Mouse (Mus musculus): ENCODE results near the gene Mob3a. TPM values are rescaled to one million over a fixed set of nuclear protein-coding genes. Genes with fewer than 3 reads are reported as not detected.
A peak's percentile ranks its signal among the peaks of the same experiment; 100 is the strongest.

Gene Mob3a
- total and polyA plus RNA-seq, 2 experiments: 3.5 to 6.1 TPM

- Histone ChIP-seq H3K79me2 (ENCODE audit: control insufficient read depth, insufficient read depth, low read length) (peaks cover 3% of the 10 kb centered on the region; the same call in 1 of the 2 replicates), H3K27me3 (ENCODE audit: control insufficient read depth, insufficient read depth, low read length) (no peaks in the 10 kb centered on the region), H3K36me3 (ENCODE audit: control insufficient read depth, insufficient read depth, low read length) (no peaks in the 10 kb centered on the region), H3K4me3 (ENCODE audit: insufficient read depth, low read depth, low read length) (no peak overlapping the region), H3K9ac (ENCODE audit: low read depth, low read length) (no peak overlapping the region), H3K4me1 (ENCODE audit: control insufficient read depth, insufficient read depth, low read length) (peaks cover 8% of the 10 kb centered on the region), H3K27ac (replicated peaks; ENCODE audit: insufficient read depth, low read depth, low read length) (no peak overlapping the region)
- TF ChIP-seq POLR2A (IDR thresholded peaks at IDR 0.05; ENCODE audit: extremely low read depth, insufficient read depth, low read length) (no peak), CTCF (IDR thresholded peaks at IDR 0.05; ENCODE audit: low read depth, low read length) (no peak)
- DNase-seq (ENCODE audit: extremely low read depth, low read depth, low spot score): no peak
- WGBS: 87% methylated on average over 9 of the region's 9 CpGs
These were observed 3.2 kb downstream of the Mob3a start for GRCm38 (mm10) chr10:80698605-80699004.

- no peak overlapping the region for H3K9ac ChIP-seq (ENCODE audit: low read depth, low read length)
- no peaks in the 10 kb centered on the region for H3K4me1 ChIP-seq (ENCODE audit: control insufficient read depth, insufficient read depth, low read length)
These were observed 4.0 kb downstream of the Mob3a start for GRCm38 (mm10) chr10:80697812-80698211.

DNA sequence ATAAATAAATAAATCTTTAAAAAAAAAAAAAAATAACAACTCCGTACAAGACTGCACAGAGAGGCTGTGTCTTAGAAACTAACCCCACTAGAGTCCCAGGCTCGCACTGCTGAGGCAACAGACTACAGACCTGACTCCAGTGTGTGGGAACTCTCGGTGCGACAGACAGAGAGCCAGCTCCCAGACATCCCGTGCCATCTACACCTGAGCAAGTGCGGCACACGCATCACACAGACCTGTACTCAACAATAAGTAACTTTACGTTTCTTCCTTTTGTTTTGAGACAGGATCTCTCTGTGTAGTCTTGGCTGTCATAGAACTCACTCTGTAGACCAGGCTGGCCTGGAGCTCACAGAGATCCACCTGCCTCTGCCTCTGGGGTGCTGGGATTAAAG is 4.4 kb downstream of the Mob3a start:
- Histone ChIP-seq H3K4me3 (ENCODE audit: insufficient read depth, low read depth, low read length) (no peak overlapping the region), H3K27ac (replicated peaks; ENCODE audit: insufficient read depth, low read depth, low read length) (no peak overlapping the region), H3K9ac (ENCODE audit: low read depth, low read length) (no peak overlapping the region), H3K36me3 (ENCODE audit: control insufficient read depth, insufficient read depth, low read length) (no peaks in the 10 kb centered on the region), H3K27me3 (ENCODE audit: control insufficient read depth, insufficient read depth, low read length) (no peaks in the 10 kb centered on the region), H3K79me2 (ENCODE audit: control insufficient read depth, insufficient read depth, low read length) (peaks cover 3% of the 10 kb centered on the region; the same call in 1 of the 2 replicates), H3K4me1 (ENCODE audit: control insufficient read depth, insufficient read depth, low read length) (no peaks in the 10 kb centered on the region)
- no peak for DNase-seq (ENCODE audit: extremely low read depth, low read depth, low spot score)
- TF ChIP-seq POLR2A (IDR thresholded peaks at IDR 0.05; ENCODE audit: extremely low read depth, insufficient read depth, low read length) (no peak), CTCF (IDR thresholded peaks at IDR 0.05; ENCODE audit: low read depth, low read length) (no peak)
- WGBS: 96% methylated on average over 8 of the region's 8 CpGs

More at GRCm38 (mm10) chr10:80697812-80698211, 4.0 kb downstream of the Mob3a start:
- H3K27me3 ChIP-seq (ENCODE audit: control insufficient read depth, insufficient read depth, low read length): no peaks in the 10 kb centered on the region
- DNase-seq (ENCODE audit: extremely low read depth, low read depth, low spot score): no peak
- peaks cover 3% of the 10 kb centered on the region; the same call in 1 of the 2 replicates for H3K79me2 ChIP-seq (ENCODE audit: control insufficient read depth, insufficient read depth, low read length)
- H3K36me3 ChIP-seq (ENCODE audit: control insufficient read depth, insufficient read depth, low read length): no peaks in the 10 kb centered on the region
- 94% methylated on average over 9 of the region's 9 CpGs for WGBS
- no peak overlapping the region for H3K27ac ChIP-seq (replicated peaks; ENCODE audit: insufficient read depth, low read depth, low read length)
- no peak overlapping the region for H3K4me3 ChIP-seq (ENCODE audit: insufficient read depth, low read depth, low read length)
- no peak for TF ChIP-seq POLR2A (IDR thresholded peaks at IDR 0.05; ENCODE audit: extremely low read depth, insufficient read depth, low read length)
- no peak for TF ChIP-seq CTCF (IDR thresholded peaks at IDR 0.05; ENCODE audit: low read depth, low read length)

DNA sequence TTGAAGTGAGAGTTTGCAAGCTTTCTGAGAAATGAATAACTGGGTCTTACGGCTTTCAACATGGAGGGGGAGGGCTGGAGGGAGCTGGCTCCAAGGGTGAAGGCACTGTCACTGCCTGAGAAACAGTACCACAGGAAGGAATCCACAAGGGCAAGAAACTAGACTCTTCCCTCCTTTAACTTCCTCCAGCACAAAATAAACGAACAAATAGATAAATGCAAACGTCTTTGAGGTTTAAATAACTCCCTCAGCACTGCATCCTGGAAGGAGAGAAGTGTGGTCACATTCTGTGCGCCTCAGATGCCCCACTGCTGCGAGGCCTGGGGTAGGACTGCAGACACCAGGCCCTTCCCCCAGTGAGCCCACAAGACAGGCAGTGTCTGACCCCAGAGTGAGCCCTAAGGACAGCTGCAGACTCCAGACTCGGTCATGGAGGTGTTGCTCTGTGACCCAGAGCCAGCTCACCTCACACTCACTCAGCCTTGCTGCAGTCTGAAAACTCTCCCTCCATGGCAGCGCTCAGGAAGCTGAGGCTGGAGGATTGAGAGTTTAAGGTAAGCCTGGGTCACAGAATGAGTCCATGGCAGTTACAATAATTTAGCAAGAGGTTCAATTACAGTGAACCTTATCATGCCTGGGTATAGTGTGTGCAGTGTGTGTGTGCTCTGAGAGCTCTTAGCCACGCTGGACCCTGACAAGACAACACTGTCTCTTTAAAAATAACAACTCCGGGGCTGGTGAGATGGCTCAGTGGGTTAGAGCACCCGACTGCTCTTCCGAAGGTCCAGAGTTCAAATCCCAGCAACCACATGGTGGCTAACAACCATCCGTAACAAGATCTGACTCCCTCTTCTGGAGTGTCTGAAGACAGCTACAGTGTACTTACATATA is 5.0 kb downstream of the Mob3a start:
- H3K9ac ChIP-seq (ENCODE audit: low read depth, low read length): no peak overlapping the region
- no peak for TF ChIP-seq CTCF (IDR thresholded peaks at IDR 0.05; ENCODE audit: low read depth, low read length)
- no peak for TF ChIP-seq POLR2A (IDR thresholded peaks at IDR 0.05; ENCODE audit: extremely low read depth, insufficient read depth, low read length)
- no peak overlapping the region for H3K4me3 ChIP-seq (ENCODE audit: insufficient read depth, low read depth, low read length)
- H3K36me3 ChIP-seq (ENCODE audit: control insufficient read depth, insufficient read depth, low read length): no peaks in the 10 kb centered on the region
- no peaks in the 10 kb centered on the region for H3K4me1 ChIP-seq (ENCODE audit: control insufficient read depth, insufficient read depth, low read length)
- H3K79me2 ChIP-seq (ENCODE audit: control insufficient read depth, insufficient read depth, low read length): peaks cover 3% of the 10 kb centered on the region; the same call in 1 of the 2 replicates
- H3K27me3 ChIP-seq (ENCODE audit: control insufficient read depth, insufficient read depth, low read length): no peaks in the 10 kb centered on the region
- WGBS: 64% methylated on average over 12 of the region's 12 CpGs
- DNase-seq (ENCODE audit: extremely low read depth, low read depth, low spot score): no peak
- peak overlapping the region; percentile 17 for H3K27ac ChIP-seq (replicated peaks; ENCODE audit: insufficient read depth, low read depth, low read length)

- Histone ChIP-seq H3K4me1 (ENCODE audit: control insufficient read depth, insufficient read depth, low read length) (no peaks in the 10 kb centered on the region), H3K27ac (replicated peaks; ENCODE audit: insufficient read depth, low read depth, low read length) (peak overlapping the region; percentile 11), H3K79me2 (ENCODE audit: control insufficient read depth, insufficient read depth, low read length) (peaks cover 3% of the 10 kb centered on the region; the same call in 1 of the 2 replicates), H3K36me3 (ENCODE audit: control insufficient read depth, insufficient read depth, low read length) (no peaks in the 10 kb centered on the region), H3K9ac (ENCODE audit: low read depth, low read length) (no peak overlapping the region), H3K4me3 (ENCODE audit: insufficient read depth, low read depth, low read length) (no peak overlapping the region), H3K27me3 (ENCODE audit: control insufficient read depth, insufficient read depth, low read length) (no peaks in the 10 kb centered on the region)
- TF ChIP-seq CTCF (IDR thresholded peaks at IDR 0.05; ENCODE audit: low read depth, low read length) (no peak), POLR2A (IDR thresholded peaks at IDR 0.05; ENCODE audit: extremely low read depth, insufficient read depth, low read length) (no peak)
- WGBS: 80% methylated on average over 10 of the region's 10 CpGs
- DNase-seq (ENCODE audit: extremely low read depth, low read depth, low spot score): no peak
These were observed 5.8 kb downstream of the Mob3a start for GRCm38 (mm10) chr10:80695801-80696501.
